Mouse (Mus musculus): ENCODE data around the gene Rmdn2. TPM values are rescaled to one million over a fixed set of nuclear protein-coding genes. Genes with fewer than 3 reads are reported as not detected.

The Rmdn2 gene
- polyA plus RNA-seq, 1 experiment from 2014 or later: 15.1 TPM

- no peaks in the 10 kb centered on the region for H3K36me3 ChIP-seq (ENCODE audit: control insufficient read depth, insufficient read depth, low read length)
- H3K9ac ChIP-seq (ENCODE audit: low read depth, low read length): no peak overlapping the region
- H3K4me1 ChIP-seq (ENCODE audit: control insufficient read depth, insufficient read depth, low read length): no peaks in the 10 kb centered on the region
- 71% methylated on average over 9 of the region's 9 CpGs for whole genome bisulfite sequencing
- no peaks in the 10 kb centered on the region for H3K27me3 ChIP-seq (ENCODE audit: control insufficient read depth, insufficient read depth, low read length)
- no peak overlapping the region for H3K4me3 ChIP-seq (ENCODE audit: low read length)
- H3K4me2 ChIP-seq (replicated peaks; ENCODE audit: low read depth, low read length): no peak overlapping the region
- no peak for ATAC-seq (ENCODE audit: low FRiP score, low TSS enrichment)
- H3K27ac ChIP-seq (ENCODE audit: low read depth, low read length): no peak overlapping the region
- no peaks in the 10 kb centered on the region for H3K9me3 ChIP-seq (ENCODE audit: control insufficient read depth, low read length)
These were observed 94.2 kb downstream of the Rmdn2 start for GRCm38 (mm10) chr17:79705671-79706455.

GRCm38 (mm10) chr17:79708168-79708567, 96.5 kb downstream of the Rmdn2 start:
- Histone ChIP-seq H3K27ac (ENCODE audit: low read depth, low read length) (no peak overlapping the region), H3K4me3 (ENCODE audit: low read length) (no peak overlapping the region), H3K9ac (ENCODE audit: low read depth, low read length) (no peak overlapping the region), H3K4me1 (ENCODE audit: control insufficient read depth, insufficient read depth, low read length) (peaks cover 3% of the 10 kb centered on the region; the same call in 1 of the 2 replicates), H3K27me3 (ENCODE audit: control insufficient read depth, insufficient read depth, low read length) (peaks cover 11% of the 10 kb centered on the region), H3K36me3 (ENCODE audit: control insufficient read depth, insufficient read depth, low read length) (no peaks in the 10 kb centered on the region), H3K4me2 (replicated peaks; ENCODE audit: low read depth, low read length) (no peak overlapping the region), H3K9me3 (ENCODE audit: control insufficient read depth, low read length) (no peaks in the 10 kb centered on the region)
- 23% methylated on average over 7 of the region's 7 CpGs for WGBS
- no peak for ATAC-seq (ENCODE audit: low FRiP score, low TSS enrichment)

DNA sequence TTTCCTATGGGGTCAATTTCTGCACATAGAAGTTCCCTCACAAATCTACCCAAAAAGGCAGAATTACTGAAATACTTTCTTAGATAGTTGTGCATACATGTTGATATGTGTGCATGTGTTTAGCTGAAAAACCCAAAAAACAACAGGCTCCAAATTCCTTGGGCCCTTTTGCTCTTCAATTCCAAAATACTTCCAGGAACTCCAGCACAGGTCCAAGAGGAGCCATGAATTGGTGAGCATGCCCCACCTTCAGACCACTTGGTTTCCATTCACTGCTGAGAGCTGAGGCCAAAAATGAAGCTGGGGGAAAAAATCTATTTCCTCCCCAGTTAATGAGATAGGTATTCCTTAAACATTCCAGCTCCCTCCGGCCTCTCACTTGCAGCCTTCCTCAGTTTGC, 98.1 kb downstream of the Rmdn2 start:
- Histone ChIP-seq H3K4me3 (ENCODE audit: low read length) (no peak overlapping the region), H3K9me3 (ENCODE audit: control insufficient read depth, low read length) (no peaks in the 10 kb centered on the region), H3K9ac (ENCODE audit: low read depth, low read length) (no peak overlapping the region), H3K36me3 (ENCODE audit: control insufficient read depth, insufficient read depth, low read length) (no peaks in the 10 kb centered on the region), H3K4me2 (replicated peaks; ENCODE audit: low read depth, low read length) (no peak overlapping the region), H3K27ac (ENCODE audit: low read depth, low read length) (no peak overlapping the region), H3K27me3 (ENCODE audit: control insufficient read depth, insufficient read depth, low read length) (peaks cover 22% of the 10 kb centered on the region), H3K4me1 (ENCODE audit: control insufficient read depth, insufficient read depth, low read length) (peaks cover 9% of the 10 kb centered on the region; the same call in 1 of the 2 replicates)
- 42% methylated on average over 1 of the region's 1 CpGs for WGBS
- no peak for ATAC-seq (ENCODE audit: low FRiP score, low TSS enrichment)

DNA sequence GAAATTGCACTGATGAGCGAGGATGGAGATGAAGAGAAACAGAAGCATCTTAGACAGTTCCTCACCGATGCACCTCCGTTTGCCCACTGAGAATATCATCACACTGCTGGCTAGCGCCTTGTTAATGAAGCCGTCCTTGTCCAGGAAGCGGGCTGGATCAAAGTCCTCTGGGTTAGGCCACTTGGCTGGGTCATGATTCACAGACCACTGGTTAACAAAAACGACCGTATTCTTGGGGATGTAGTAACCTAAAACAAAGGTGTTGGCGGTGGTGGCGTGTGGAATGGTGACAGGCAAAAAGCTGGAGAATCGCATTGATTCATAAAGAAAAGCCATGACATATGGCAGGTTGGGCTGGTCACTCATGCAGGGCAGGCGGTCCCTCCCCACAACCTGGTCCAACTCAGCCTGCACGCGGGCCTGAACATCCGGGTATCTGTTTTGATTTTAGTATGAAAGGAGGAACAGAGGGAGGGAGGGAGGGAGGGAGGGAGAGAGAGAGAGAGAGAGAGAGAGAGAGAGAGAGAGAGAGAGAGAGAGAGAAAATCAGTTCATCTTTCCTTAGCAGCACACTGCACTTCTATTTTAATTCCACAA, 98.7 kb downstream of the Rmdn2 start:
- ATAC-seq (ENCODE audit: low FRiP score, low TSS enrichment): no peak

GRCm38 (mm10) chr17:79711944-79712343, 100.3 kb downstream of the Rmdn2 start:
- Histone ChIP-seq H3K9ac (ENCODE audit: low read depth, low read length) (no peak overlapping the region; the same call in 1 of the 2 replicates), H3K4me1 (ENCODE audit: control insufficient read depth, insufficient read depth, low read length) (peaks cover 13% of the 10 kb centered on the region; the same call in 1 of the 2 replicates), H3K9me3 (ENCODE audit: control insufficient read depth, low read length) (no peaks in the 10 kb centered on the region), H3K4me2 (replicated peaks; ENCODE audit: low read depth, low read length) (peak overlapping the region; percentile 88), H3K36me3 (ENCODE audit: control insufficient read depth, insufficient read depth, low read length) (no peaks in the 10 kb centered on the region), H3K27me3 (ENCODE audit: control insufficient read depth, insufficient read depth, low read length) (peaks cover 22% of the 10 kb centered on the region), H3K27ac (ENCODE audit: low read depth, low read length) (no peak overlapping the region), H3K4me3 (ENCODE audit: low read length) (peak overlapping the region; percentile 49; the same call in 1 of the 2 replicates)
- WGBS: 32% methylated on average over 6 of the region's 6 CpGs
- ATAC-seq (ENCODE audit: low FRiP score, low TSS enrichment): no peak

More for the DNA sequence above, 98.7 kb downstream of the Rmdn2 start:
- no peak overlapping the region for H3K4me3 ChIP-seq (ENCODE audit: low read length)
- 8% methylated on average over 15 of the region's 15 CpGs for WGBS
- H3K27me3 ChIP-seq (ENCODE audit: control insufficient read depth, insufficient read depth, low read length): peaks cover 22% of the 10 kb centered on the region
- no peak overlapping the region for H3K9ac ChIP-seq (ENCODE audit: low read depth, low read length)
- no peaks in the 10 kb centered on the region for H3K36me3 ChIP-seq (ENCODE audit: control insufficient read depth, insufficient read depth, low read length)
- H3K4me2 ChIP-seq (replicated peaks; ENCODE audit: low read depth, low read length): no peak overlapping the region; the same call in 1 of the 2 replicates
- peaks cover 12% of the 10 kb centered on the region; the same call in 1 of the 2 replicates for H3K4me1 ChIP-seq (ENCODE audit: control insufficient read depth, insufficient read depth, low read length)
- no peaks in the 10 kb centered on the region for H3K9me3 ChIP-seq (ENCODE audit: control insufficient read depth, low read length)
- no peak overlapping the region for H3K27ac ChIP-seq (ENCODE audit: low read depth, low read length)

GRCm38 (mm10) chr17:79712536-79712935, 100.9 kb downstream of the Rmdn2 start:
- no peaks in the 10 kb centered on the region for H3K9me3 ChIP-seq (ENCODE audit: control insufficient read depth, low read length)
- H3K4me3 ChIP-seq (ENCODE audit: low read length): peak overlapping the region; percentile 49
- H3K27me3 ChIP-seq (ENCODE audit: control insufficient read depth, insufficient read depth, low read length): peaks cover 22% of the 10 kb centered on the region
- no peak overlapping the region; the same call in 1 of the 2 replicates for H3K9ac ChIP-seq (ENCODE audit: low read depth, low read length)
- 11% methylated on average over 9 of the region's 9 CpGs for WGBS
- no peaks in the 10 kb centered on the region for H3K36me3 ChIP-seq (ENCODE audit: control insufficient read depth, insufficient read depth, low read length)
- H3K4me2 ChIP-seq (replicated peaks; ENCODE audit: low read depth, low read length): peak overlapping the region; percentile 88
- H3K4me1 ChIP-seq (ENCODE audit: control insufficient read depth, insufficient read depth, low read length): peaks cover 13% of the 10 kb centered on the region; the same call in 1 of the 2 replicates
- H3K27ac ChIP-seq (ENCODE audit: low read depth, low read length): no peak overlapping the region
- ATAC-seq (ENCODE audit: low FRiP score, low TSS enrichment): no peak

DNA sequence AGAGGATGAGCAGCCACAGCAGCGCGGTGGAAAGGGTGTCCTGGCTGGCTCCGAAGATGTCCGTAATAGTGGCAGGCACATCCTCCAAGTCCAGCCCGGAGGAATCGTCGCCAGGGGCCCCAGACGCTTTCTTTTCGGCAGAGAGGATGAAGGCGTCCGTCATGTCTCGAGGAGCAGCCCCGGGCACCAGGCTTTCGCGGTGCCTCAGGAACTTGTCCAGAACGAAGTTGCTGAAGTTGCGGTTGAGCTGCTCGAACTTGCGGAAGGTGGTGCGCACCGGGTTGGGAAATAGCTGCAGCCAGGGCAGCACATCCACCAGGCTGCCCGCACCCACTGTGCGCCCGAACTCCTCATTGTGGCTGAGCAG, 101.6 kb downstream of the Rmdn2 start:
- no peak for ATAC-seq (ENCODE audit: low FRiP score, low TSS enrichment)
- Histone ChIP-seq H3K4me3 (ENCODE audit: low read length) (peak overlapping the region; percentile 49), H3K4me1 (ENCODE audit: control insufficient read depth, insufficient read depth, low read length) (peaks cover 13% of the 10 kb centered on the region; the same call in 1 of the 2 replicates), H3K27ac (ENCODE audit: low read depth, low read length) (no peak overlapping the region), H3K36me3 (ENCODE audit: control insufficient read depth, insufficient read depth, low read length) (no peaks in the 10 kb centered on the region), H3K9ac (ENCODE audit: low read depth, low read length) (peak overlapping the region; percentile 60), H3K9me3 (ENCODE audit: control insufficient read depth, low read length) (no peaks in the 10 kb centered on the region), H3K4me2 (replicated peaks; ENCODE audit: low read depth, low read length) (peak overlapping the region; percentile 88), H3K27me3 (ENCODE audit: control insufficient read depth, insufficient read depth, low read length) (peaks cover 22% of the 10 kb centered on the region)
- WGBS: 1% methylated on average over 24 of the region's 24 CpGs

GRCm38 (mm10) chr17:79713643-79714367, 102.1 kb downstream of the Rmdn2 start:
- ATAC-seq (ENCODE audit: low FRiP score, low TSS enrichment): peak; percentile 15; the same call in 1 of the 2 replicates

More at GRCm38 (mm10) chr17:79713643-79714367, 102.1 kb downstream of the Rmdn2 start:
- no peaks in the 10 kb centered on the region for H3K9me3 ChIP-seq (ENCODE audit: control insufficient read depth, low read length)
- no peaks in the 10 kb centered on the region for H3K36me3 ChIP-seq (ENCODE audit: control insufficient read depth, insufficient read depth, low read length)
- under 1% methylated on average over 63 of the region's 63 CpGs for WGBS
- H3K4me2 ChIP-seq (replicated peaks; ENCODE audit: low read depth, low read length): peak overlapping the region; percentile 88
- no peak overlapping the region for H3K27ac ChIP-seq (ENCODE audit: low read depth, low read length)
- peak overlapping the region; percentile 60 for H3K9ac ChIP-seq (ENCODE audit: low read depth, low read length)
- peaks cover 13% of the 10 kb centered on the region; the same call in 1 of the 2 replicates for H3K4me1 ChIP-seq (ENCODE audit: control insufficient read depth, insufficient read depth, low read length)
- H3K27me3 ChIP-seq (ENCODE audit: control insufficient read depth, insufficient read depth, low read length): peaks cover 22% of the 10 kb centered on the region
- peak overlapping the region; percentile 49 for H3K4me3 ChIP-seq (ENCODE audit: low read length)

Measured in kidney, embryonic 14.5 days (tissue).